Mouse (Mus musculus): ENCODE measurements around the gene Islr2.

The Islr2 gene

DNA sequence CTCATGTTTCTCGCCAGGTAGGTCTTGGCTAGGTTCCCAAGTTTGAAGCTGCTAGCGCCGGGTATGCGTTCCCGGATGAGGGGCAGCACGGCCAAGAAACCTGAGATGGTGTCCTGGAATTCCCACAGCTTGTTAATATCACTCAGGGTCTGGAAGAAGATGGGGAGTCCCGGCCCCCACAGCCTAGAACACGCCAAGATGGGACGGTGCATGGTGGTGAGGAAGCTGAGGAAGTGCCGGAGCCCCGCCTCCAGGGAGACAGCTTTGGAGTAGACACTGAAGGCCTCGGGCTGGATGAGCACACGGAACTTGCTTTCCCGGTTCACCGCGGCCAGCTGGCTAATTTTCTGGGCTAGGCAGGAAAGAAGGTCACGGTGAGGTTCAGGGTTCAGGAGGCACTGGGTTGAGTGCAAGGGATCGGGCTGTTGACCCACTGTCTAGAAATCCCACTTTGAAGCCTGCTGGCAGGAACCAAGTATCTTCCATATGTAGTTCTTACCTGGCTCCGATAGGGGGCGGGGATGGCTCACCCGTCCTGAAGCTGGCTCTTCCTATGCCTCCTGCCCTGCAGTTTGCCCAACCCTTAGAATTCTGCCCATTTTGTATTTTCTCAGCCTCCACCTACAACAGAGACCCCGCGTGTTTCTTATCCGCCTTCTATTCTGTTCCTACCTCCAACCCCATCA lies 16.2 kb upstream of the Islr2 start:
- peak; percentile 67 for DNase-seq (ENCODE audit: low read depth, low spot score)

DNA sequence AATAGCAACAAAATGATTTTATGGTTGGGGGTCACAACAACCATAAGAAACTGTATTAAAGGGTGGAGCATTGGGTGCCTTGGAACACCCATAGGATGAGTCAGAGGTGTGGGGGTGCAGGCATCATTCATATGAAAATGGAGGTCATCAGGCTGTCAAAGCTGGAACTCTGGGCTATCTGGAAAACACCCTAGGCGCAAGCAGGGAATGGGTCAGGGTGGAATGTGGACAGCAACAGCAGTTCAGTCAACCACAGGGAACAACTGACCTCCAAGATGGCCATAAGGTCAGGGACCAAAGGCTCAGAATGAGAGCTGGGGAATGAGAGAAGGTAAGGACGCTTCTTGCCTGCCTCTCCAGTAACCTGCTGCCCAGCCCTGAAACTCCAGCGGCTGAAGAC lies 14.4 kb upstream of the Islr2 start:
- peak; percentile 14 for DNase-seq (ENCODE audit: low read depth, low spot score)

DNA sequence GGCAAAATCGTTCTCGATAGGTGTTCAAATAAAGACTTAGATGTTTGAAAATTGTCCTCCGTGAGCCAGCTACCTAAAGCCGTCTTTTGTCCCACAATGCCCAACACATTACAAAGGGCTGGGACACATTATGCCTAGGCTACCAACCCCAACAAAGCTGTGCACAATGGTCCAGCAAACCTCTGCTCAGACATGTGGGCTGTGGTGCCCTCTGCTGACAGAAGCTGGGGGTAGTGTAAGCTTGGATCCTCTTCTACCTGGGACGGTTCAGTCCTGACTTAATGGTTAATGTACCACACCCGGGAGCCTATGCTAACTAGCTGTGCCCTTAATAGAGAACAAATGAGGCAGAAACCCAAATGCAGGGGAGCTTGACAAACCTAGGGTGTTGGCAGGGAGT lies 12.3 kb upstream of the Islr2 start:
- DNase-seq (ENCODE audit: low read depth, low spot score): peak; percentile 72

DNA sequence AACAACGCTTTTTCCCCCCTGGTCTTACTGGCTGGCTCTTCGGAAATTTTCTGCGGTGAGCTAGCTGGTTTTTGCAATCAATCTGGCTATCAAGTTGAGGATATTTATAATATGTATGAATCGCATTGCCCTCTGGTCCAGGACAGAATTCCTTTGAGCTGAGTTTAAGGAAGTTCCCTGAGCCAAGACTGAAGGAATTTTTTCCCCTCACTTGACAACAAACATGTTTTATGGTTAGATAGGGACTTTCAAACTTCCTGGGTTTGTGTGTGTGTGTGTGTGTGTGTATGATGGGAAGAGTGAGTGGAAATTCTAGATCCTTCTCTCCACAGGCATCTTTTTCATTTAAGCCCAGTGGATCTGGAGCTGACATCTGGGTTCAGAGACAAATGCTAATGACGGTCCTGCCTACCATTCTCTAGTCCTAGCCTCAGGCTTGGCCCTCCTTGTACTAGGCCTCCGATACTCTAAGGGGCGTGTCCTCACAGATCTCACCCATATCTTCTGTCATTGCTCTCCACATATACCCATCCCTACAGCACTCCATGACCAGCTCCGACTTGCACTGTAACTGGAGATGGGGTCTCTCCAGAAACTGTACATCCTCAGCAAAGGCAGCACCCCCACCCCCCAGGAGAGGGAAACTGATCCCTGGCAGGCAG lies 10.5 kb upstream of the Islr2 start:
- DNase-seq (ENCODE audit: low read depth, low spot score): peak; percentile 96

DNA sequence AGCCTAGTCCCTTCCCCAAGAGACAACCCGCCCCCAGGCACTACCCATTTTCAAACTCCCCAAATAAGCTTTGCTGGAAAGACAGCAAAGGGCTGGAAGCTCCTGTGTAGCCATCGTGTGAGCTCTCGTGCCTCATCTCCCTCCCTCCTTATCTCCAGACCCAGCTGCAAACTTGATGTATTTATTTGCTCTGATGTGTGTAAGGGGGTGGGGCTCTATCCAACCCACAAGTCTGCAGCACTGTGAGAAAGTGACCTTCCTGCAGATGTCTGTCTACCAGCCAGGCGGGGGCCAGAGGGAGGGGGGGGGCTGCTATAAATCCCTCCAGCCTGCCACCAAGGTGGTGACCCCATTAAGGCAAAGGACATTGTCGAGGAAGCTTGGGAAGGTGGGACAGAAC lies 9.7 kb upstream of the Islr2 start:
- peak; percentile 79 for DNase-seq (ENCODE audit: low read depth, low spot score)

DNA sequence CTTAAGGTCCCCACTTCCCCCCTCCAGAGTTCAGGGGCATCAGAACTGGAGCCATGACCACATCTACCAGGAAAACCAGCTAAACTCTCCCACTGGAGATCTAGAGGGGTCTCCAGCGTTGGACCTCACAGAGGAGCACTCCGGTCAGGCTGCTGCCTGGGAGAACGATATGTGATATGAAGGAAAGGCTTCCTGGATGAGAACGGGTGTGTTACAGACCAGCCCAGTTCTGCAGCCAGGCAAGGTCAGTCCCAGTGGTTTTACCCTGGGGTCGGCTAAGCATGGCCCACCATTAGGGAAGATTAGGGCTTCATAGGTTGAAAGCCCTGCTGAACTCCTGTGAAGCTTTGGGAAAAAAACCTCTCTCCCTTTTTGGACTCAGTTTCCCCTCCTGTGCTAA lies 9.3 kb upstream of the Islr2 start:
- no peak for DNase-seq (ENCODE audit: low read depth, low spot score)

DNA sequence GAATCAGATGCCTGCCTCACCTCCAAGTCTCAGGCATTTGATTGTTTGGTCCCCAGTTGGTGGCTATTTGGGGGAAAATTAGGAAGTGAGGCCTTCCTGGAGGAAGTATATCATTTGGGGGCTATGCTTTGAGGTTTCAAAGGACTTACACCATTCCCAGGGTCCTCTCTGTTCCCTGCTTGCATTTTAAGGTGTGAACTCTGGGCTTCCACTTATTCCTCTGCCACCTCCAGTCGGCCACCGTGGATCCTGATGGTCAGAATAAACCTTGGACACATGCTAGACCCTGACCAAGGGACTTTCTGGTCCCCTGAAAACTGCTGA lies 6.1 kb upstream of the Islr2 start:
- DNase-seq (ENCODE audit: low read depth, low spot score): no peak

DNA sequence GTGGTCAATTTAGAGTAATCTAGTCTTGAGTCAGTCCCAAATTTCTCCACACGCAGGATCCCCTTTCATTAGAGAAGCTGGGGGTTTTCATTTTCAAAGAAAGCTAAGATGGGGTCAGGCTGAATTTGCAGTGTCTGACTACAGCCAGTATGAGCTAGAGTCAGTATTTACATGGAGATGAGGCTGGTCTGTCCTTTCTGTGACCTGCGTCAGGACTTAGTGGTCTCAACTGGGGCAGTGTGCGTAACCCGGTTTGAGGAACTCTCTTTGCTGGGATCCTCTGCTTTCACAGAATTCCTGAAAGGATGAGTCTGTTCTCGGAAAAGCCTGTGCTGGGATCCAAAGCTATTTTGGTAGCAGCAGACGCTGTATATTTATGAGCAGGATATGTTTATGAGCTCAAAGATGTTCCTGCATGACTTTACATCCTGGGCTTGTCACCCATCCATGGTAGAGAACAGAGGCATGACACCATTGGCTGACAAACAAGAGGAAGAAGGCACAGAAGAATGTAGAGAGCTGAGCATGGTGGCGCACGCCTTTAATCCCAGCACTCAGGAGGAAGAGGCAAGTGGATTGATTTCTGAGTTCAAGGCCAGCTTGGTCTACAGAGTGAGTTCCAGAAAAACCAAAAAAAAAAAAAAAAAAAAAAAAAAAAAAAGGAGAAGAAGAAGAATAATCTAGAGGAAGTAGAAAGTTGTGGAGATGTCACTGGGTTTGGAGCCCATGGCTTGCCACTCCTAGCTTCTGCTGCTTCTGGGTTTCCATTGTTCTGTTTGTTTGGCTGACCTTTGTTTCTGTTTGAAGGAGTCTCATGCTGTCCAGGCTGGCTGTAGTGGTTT lies 5.6 kb upstream of the Islr2 start:
- DNase-seq (ENCODE audit: low read depth, low spot score): no peak

DNA sequence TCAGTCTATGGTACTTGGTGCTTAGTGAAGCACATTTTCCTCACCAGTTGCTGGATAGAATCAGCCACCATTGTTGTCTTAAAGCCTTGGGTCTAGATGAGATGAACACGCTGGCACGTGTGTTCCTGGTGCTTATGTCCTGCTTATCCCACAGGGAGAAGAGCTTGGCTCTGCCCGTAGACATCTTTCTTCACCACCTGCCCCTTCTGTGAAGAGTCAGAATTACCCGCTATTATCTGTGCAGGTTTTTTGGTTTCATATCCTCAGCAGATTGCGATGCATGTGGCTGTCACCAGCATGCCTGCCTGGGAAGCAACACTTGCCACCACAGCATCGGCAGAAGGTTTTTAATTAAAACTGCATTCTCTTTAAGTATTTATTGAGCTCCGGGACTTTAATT lies 1.9 kb upstream of the Islr2 start:
- DNase-seq (ENCODE audit: low read depth, low spot score): no peak

DNA sequence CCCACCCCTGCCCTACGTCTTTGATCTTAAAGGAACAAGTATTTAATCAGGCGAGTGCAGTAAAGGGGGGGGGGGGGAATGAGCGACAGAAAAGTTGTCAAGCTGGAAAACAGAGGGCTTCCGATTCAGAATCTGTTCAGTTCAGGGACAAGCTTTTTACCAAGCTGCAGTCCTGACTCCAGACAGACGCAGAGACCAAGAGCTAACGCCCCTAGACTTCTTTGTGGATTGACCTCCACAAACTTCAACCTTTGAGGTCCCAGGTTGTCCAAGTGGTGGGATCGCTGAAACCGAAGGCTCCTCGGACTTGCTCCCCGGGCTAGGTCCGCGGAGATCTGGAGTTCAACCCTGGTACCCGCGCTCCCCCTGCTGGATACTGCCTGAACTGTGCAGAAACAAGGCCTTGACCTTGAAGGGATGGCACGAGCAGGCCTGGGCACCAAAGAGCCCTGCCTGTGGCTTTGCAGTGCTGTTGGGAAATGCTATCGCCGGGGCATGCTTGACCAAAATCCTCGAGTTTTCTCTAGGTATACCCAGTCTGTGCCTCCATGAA lies 405 bp upstream of the Islr2 start:
- peak; percentile 86 for DNase-seq (ENCODE audit: low read depth, low spot score)

DNA sequence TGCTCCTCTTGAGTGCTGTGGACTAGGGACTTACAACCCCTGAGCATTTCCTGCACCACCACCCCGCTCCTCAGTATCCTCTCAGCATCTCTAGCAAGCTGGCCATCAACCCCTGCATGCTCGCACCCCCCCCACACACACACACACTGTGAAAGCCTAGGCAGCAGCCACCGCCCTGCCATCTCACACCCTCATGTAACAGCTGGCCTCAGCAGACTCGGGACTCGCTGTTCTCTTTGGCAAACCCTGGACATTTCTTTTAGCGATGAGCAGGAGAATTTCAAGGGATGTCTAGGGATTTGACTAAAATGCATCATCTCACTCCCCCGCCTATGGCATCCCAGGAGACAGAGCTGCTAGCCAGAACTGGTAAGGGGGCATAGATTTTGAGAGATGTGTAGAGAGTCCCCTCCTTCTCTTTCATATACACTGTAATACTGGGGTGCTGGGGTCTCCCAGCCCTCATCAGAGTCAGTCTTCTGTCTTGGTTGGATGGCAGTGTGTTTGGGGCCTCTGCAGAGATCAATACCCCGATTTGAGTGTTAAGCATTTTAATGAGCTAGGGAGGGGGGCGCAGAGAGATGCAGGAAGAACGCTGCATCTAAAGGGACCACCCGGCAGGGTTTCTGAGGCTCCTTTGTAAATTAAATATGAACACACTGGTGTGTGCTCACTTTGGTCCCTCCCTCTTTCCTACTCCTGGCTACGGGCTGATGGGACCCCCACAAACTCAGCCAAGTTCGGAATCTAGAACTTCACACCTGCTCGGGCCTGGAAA lies 1.3 kb downstream of the Islr2 start:
- DNase-seq (ENCODE audit: low read depth, low spot score): no peak

DNA sequence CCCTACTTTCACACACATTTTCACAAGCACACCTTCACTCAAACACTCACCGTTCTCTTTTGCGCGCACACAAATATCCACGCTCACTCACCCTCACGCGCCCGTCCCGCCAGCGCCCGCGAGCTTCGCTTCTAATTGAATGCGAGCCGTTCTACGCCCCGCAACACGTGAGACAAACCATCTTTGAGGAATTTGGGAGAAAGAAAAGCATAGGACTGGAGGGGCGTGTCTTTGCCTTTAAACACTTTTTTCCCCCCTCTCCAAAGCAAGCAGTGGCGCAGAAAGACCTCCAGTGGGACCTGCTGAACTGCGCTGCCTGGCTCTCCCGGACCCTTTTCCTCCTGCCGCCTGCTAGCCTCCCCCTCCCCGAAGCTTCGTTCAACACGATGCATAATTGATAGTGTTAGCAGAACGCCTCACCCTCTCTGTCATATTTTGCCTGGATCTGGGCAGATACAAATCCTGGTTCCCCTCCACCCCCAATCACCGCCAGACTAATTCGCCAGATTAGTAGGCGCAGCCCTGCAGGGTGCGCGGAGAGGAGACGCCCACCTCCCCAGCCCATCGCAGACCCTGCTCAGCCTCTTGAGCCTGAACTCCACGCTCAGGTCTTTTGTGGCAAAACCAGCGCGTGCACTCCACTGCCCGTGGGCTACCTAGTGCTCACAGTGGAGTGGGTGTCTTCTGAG lies 2.1 kb downstream of the Islr2 start:
- DNase-seq (ENCODE audit: low read depth, low spot score): no peak

DNA sequence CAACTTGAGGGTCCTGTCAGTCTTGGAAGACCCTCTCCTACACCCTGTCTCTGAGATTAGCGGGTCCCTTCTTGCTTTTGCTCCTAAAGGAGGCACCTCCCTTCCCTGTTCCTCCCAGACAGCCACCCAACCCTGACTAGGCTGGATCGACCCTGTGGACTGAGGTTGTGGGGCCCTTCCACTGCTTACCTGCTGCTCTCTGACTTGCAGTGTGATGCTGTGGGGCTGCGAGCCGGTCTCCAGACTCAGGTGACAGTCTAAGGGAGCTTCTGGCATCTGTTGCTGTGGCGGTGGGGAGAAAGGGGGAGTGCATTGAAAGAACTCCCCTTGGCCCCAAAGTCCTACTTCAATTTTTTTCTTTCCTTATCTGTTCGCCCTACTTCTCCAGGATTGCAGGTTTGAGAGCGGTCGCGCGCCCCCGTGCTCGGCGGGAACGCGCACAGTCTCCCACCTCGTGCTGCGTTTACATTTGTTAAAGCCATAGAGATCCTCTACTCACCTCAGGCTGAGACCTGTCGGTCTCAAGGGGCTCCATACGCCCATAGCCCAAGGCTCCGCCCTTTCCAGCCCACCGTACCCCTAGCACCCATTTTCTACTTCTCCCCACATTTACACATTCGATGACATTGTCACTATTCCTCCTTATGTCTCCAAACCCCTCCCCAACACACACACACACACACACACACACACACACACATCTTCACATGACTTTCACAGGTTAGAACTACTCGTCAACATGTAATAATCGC lies 2.9 kb downstream of the Islr2 start:
- no peak for DNase-seq (ENCODE audit: low read depth, low spot score)

DNA sequence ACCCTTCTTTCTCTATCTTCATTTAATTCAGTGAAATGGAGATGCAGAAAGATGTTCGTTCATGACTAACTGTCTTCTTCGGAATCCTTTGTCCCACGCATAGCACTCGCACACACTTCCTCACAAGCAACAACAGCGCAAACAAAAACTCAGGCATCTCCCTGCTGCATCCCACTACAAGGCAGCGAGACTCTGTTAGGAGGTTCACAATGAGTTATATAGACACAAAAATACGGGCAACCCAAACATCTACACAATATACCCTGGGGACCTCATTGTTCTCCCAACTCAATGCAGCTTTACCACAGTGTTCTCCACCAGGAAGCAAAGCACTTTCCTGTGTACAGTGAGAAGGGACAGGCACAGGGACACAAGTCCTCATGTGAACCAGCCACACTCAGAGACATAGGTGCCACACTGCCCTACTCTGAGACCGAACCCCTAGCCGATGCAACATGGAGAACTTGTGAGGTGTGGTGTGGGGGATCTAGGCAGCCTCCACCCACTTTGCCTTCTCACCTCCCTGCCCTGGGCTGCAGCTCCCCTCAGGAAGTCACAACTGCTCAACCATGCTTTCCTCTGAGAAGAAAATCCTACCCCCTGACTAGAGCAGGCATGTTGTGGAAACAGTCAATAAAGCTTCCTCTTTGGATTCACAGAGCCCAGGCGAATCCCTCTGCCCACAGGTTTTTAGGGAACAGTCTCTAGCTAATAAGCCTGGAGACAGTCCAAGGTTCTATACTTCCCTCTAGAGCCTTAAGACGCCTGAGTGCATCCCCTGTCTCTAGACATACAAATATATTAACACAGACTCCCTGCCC lies 3.6 kb downstream of the Islr2 start:
- DNase-seq (ENCODE audit: low read depth, low spot score): no peak

DNA sequence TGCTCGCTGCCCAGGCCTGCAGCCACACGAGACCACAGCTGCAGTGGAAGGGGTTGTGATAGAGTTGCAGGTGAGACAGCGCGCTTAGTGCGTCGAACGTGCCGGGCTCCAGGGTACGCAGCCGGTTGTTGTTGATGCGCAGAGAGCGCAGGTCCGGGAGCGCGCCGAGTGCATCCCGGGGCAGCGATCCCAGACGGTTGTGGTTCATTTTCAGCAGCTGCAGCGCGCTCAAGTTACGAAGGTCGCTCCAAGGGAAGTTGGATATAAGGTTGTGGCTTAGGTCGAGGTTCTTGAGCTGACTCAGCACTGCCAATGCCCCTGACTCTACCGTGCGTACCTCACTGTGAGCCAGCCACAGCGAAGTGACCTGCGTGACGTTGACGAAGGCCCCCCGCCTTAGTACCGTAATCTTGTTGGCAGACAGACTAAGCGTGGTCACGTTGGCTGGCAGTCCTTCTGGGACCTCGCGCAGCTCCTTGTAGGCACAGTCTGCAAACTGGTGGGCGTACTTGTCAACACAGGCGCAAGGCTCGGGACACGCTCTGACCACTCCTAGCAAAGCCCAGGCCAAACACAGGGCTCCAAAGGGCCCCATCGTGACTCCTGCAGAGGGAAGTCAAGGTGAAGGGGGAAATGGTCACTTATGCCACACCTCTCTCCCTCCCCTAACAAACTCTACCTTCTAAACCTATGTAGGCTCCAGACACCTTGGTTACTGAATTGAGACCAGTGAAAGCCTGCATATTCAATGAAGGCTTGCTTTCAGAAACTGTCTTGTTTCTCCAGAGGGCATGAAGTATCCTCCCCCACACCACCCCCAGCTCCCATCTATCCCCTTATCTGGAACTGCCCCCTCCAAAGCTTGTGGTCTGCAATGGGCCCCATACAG lies 4.5 kb downstream of the Islr2 start:
- no peak for DNase-seq (ENCODE audit: low read depth, low spot score)

DNA sequence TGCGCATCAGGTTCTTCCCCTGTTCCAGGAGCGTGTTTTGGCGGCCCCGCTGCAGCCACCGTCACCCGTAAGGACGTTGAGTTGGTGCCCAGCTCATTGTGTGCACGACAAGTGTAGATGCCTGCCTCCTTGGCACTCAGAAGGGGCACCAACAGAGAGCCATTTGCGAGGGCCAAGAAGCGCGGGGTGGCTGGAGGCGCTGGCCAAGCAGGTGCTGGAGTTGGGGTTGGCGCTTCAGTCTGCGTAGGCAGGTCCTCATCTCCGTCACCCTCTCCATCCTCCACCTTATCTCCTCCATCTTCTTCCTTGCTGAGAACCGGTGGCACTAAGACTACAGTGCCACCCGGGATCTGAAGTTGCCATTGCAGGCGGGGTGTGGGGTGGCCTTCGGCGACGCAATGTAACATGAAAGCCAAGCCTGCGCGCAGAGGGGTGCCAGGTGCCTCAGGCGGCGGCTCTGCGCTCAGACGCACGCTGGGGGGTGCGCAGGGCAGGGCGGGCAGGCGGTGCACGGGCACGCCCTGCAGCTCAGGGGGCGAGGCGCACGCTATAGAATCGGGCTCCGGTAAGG lies 5.2 kb downstream of the Islr2 start:
- no peak for DNase-seq (ENCODE audit: low read depth, low spot score)

DNA sequence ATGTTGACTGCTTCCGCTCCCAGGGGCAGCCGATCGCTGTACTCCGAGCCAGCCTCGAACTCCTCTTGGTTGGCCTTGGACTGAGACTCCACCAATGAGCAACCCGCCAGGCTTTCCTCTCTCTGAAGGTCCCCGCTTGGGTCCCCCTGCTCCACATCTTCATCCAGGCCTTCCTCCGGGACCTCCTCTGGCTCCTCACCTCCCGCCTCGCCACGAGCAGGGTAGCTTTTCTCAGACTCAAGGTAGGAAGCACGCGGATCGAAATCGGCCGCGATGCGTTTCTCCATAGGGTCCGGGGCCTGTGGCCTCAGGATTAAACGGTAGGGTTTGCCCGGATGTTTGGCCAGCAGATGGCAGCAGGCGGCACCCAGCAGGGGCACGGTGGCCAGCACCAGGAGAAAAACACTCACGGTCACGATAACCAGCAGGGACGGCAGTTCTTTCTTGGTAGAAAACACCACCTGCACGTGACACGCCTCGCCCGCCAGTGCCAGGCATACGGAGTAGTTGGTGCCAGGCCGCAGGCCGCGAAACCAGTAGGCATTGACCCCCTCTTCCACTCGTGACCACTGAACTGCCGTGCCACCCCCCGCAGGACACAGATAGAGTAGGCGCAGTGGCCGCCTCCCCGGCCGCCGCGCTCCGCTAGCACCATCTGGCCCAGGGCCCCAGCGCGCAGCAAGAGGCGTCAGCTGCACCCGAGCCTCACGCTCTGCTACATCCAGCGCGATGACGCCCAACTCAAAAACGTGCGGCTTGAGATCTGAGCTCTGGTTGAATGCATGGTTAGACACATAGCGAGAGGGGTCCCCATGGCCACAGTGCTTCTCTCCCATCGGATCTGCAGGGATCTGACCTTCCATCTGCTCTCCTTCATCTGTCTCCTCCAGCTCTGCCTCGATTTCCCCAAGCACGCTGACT lies 6.1 kb downstream of the Islr2 start:
- DNase-seq (ENCODE audit: low read depth, low spot score): no peak

All from 3T3-L1 (cell line).